ENCODE assay signal across 11 mouse cellular contexts in the genomic region with DNA sequence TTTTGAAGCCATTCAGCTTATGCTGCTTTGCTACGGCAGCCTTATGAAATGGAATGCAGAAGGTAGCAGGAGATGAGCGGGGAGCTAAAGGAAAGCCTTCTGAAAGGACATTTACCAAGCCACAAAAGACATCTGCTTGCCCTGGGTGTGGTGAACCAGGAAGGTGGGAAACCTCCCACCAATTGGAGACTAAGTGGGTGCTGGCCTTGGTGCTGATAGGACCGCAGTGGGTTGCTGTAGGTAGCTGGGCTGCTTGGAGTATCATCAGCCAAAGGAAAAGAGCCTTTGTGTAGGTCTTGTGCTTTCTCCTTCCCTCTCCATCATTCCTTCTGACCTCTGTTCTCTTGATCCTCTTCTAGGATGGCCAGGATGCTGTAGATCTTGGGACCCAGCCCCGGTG.
DNase-seq lines count a peak whose midpoint lies in the region; ATAC-seq and TF ChIP-seq lines count a peak whose summit lies in the region.
"Had no signal": no experiment of that assay in that cellular context is flagged by ENCODE, and none has a peak within 500 bp of the region (broad histone marks: within the 10 kb centered on the region; RNA-seq: fewer than 3 reads in every experiment).

No protein-coding gene starts in this region.

- H3K9me3 ChIP-seq in ES-E14 (ENCODE audit: control insufficient read depth, insufficient read depth, low read depth, low read length): no peaks in the 10 kb centered on the region
- no peaks in the 10 kb centered on the region for H3K9me3 ChIP-seq in neural tube, embryonic 11.5 days (ENCODE audit: control insufficient read depth, low read length)

- no peak overlapping the region for H3K4me3 ChIP-seq in ES-E14 (ENCODE audit: insufficient read depth in 1 of 2, low read depth in 1 of 2, low read length in 2 of 2, poor library complexity in 1 of 2, severe bottlenecking in 1 of 2)
- no peak overlapping the region for H3K4me3 ChIP-seq in neural tube, embryonic 11.5 days (ENCODE audit: low read depth, low read length)

- no peaks in the 10 kb centered on the region for H3K4me1 ChIP-seq in ES-E14 (ENCODE audit: control insufficient read depth in 2 of 2, insufficient read depth in 2 of 2, low read length in 2 of 2, poor library complexity in 1 of 2)
- H3K4me1 ChIP-seq in neural tube, embryonic 11.5 days (ENCODE audit: control insufficient read depth, insufficient read depth, low read length): no peaks in the 10 kb centered on the region

- in situ Hi-C loops in ES-E14 (cut with MboI; ENCODE audit: low sequenced_read_pairs in 2 of 2, unreplicated experiment in 2 of 2): no loop called here

- 41% methylated on average over 4 of the region's 4 CpGs for WGBS in neural tube, embryonic 11.5 days

- no peaks in the 10 kb centered on the region for H3K36me3 ChIP-seq in ES-E14 (ENCODE audit: control insufficient read depth, insufficient read depth, low read length, poor library complexity, severe bottlenecking)
- no peaks in the 10 kb centered on the region for H3K36me3 ChIP-seq in neural tube, embryonic 11.5 days (ENCODE audit: control insufficient read depth, insufficient read depth, low read length)

- no peak overlapping the region for H3K27ac ChIP-seq in ES-E14 (ENCODE audit: insufficient read depth, low read depth, low read length, poor library complexity, severe bottlenecking)
- H3K27ac ChIP-seq in neural tube, embryonic 11.5 days (ENCODE audit: low read depth, low read length): no peak overlapping the region

- H3K27me3 ChIP-seq in neural tube, embryonic 11.5 days (ENCODE audit: control insufficient read depth, insufficient read depth, low read length): no peaks in the 10 kb centered on the region

- no peak overlapping the region for H3K4me2 ChIP-seq in neural tube, embryonic 11.5 days (ENCODE audit: low read depth)

- DNase-seq in kidney, postnatal 4 days: peak; percentile 81 to 84
- DNase-seq in kidney, adult 9 months: no peak
- DNase-seq in ES-E14 (ENCODE audit: low read depth, low spot score) (peak; percentile 57), MN1 (ENCODE audit: low spot score) (no peak)
- peak; percentile 71 for DNase-seq in embryo, embryonic 10.5 days (ENCODE audit: low spot score)
- peak; percentile 48 for DNase-seq in neural tube, embryonic 11.5 days (ENCODE audit: low spot score)
- DNase-seq in cerebellum, postnatal 36 days: no peak
- DNase-seq: cerebellum, postnatal 10 days; gastrocnemius, postnatal 25 days; lung, adult 2 months; midbrain, embryonic 14.5 days had no signal

- no peak for ATAC-seq in neural tube, embryonic 11.5 days (ENCODE audit: insufficient read depth, low FRiP score, low TSS enrichment)

- no peak overlapping the region for H3K9ac ChIP-seq in ES-E14 (ENCODE audit: insufficient read depth, low read depth, low read length, poor library complexity, severe bottlenecking)
- H3K9ac ChIP-seq in neural tube, embryonic 11.5 days (ENCODE audit: low read length): no peak overlapping the region

TF ChIP-seq in ES-E14, 5 proteins besides CTCF, POLR2A, EP300 and RAD21:
- TF ChIP-seq HCFC1 (IDR thresholded peaks at IDR 0.05; ENCODE audit: borderline replicate concordance, insufficient read depth, low read length) (no peak), MAFK (IDR thresholded peaks at IDR 0.05; ENCODE audit: insufficient read depth, low read depth, low read length) (no peak), ZNF384 (IDR thresholded peaks at IDR 0.05; ENCODE audit: low read depth, low read length) (no peak), CHD2 (IDR thresholded peaks at IDR 0.05; ENCODE audit: low read depth, low read length) (peak; percentile 27; the same call in 1 of the 2 replicates), ZC3H11A (IDR thresholded peaks at IDR 0.05; ENCODE audit: borderline replicate concordance, low read depth, low read length) (no peak)

Comparison
In these comparisons a context has a peak if more than half of its experiments do, and no peak if none do; other contexts are left out.
1. DNase-seq: peak in kidney, postnatal 4 days (2 of 2), ES-E14 (single experiment), embryo, embryonic 10.5 days (single experiment) and neural tube, embryonic 11.5 days (single experiment); none in kidney, adult 9 months (single experiment), MN1 (single experiment) and cerebellum, postnatal 36 days (0 of 2).